Mouse (Mus musculus) C2C12 (cell line): ENCODE data around the gene Bcat2. TPM values are rescaled to one million over a fixed set of nuclear protein-coding genes. Genes with fewer than 3 reads are reported as not detected.
A peak's percentile ranks its signal among the peaks of the same experiment; 100 is the strongest.

Experiments used
- H3K27me3 ChIP-seq: one replicate; pipeline ENCODE4 v1.6.1; 2011; ENCODE audit not compliant: control insufficient read depth, insufficient read depth, insufficient read length
- H3K36me3 ChIP-seq: one replicate; pipeline ENCODE4 v1.6.1; 2011; ENCODE audit not compliant: control insufficient read depth, insufficient read depth
- H3K4me3 ChIP-seq: one replicate; pipeline ENCODE4 v1.5.1; 2011; ENCODE audit warnings: mild to moderate bottlenecking, control low read depth; ENCODE audit not compliant: poor library complexity, insufficient read depth, severe bottlenecking
- H3K79me2 ChIP-seq: one replicate; pipeline ENCODE4 v1.6.1; 2011; ENCODE audit not compliant: control insufficient read depth, insufficient read depth
- H3K79me3 ChIP-seq: one replicate; pipeline ENCODE4 v1.6.1; 2011; ENCODE audit warnings: low read depth, control low read depth
- H3ac ChIP-seq: one replicate; pipeline ENCODE3; 2011; ENCODE audit warnings: low read depth; ENCODE audit not compliant: control insufficient read depth, insufficient read length
- CEBPB ChIP-seq: IDR thresholded peaks from one replicate; pipeline ENCODE4 v1.6.1; 2011; ENCODE audit warnings: low read depth, mild to moderate bottlenecking, control low read depth, moderate library complexity
- CTCF ChIP-seq: IDR thresholded peaks from one replicate; pipeline ENCODE4 v1.5.1; 2011; ENCODE audit not compliant: control insufficient read depth, insufficient read depth, insufficient read length
- FOSL1 ChIP-seq: IDR thresholded peaks from one replicate; pipeline ENCODE4 v1.8.0; 2011; ENCODE audit warnings: mild to moderate bottlenecking, low read length; ENCODE audit not compliant: poor library complexity, insufficient read depth, severe bottlenecking
- MAX ChIP-seq: IDR thresholded peaks from one replicate; pipeline ENCODE4 v1.6.1; 2011; ENCODE audit warnings: mild to moderate bottlenecking, control low read depth
- MYOD1 ChIP-seq: IDR thresholded peaks from one replicate; pipeline ENCODE4 v1.6.1; 2011; ENCODE audit warnings: low read depth; ENCODE audit not compliant: control insufficient read depth, insufficient read length
- MYOG ChIP-seq: IDR thresholded peaks from one replicate; pipeline ENCODE4 v1.6.1; 2011; ENCODE audit not compliant: control insufficient read depth, insufficient read length; ENCODE audit errors: extremely low read depth
- USF1 ChIP-seq: IDR thresholded peaks from one replicate; pipeline ENCODE4 v1.6.1; 2011; ENCODE audit warnings: low read depth, mild to moderate bottlenecking, control low read depth, moderate library complexity
- long read RNA-seq, 2 experiments: library from polyadenylated mRNA; unstranded; transcript quantifications; one replicate each; pipeline ENCODE4 v2.0.0; 2019 to 2020
- polyA plus RNA-seq: library from polyadenylated mRNA; unstranded; fragments of >200 nt; fragmentation: generic; extraction: Trizol; gene quantifications from one replicate; pipeline ENCODE4 v1.2.1, GENCODE M21; 2012; ENCODE audit warnings: missing spikeins

Gene Bcat2
- 26.5 TPM for polyA plus RNA-seq
- long read RNA-seq, experiment 1, transcript Bcat2-201 (11 exons, 1,772 nt), result major isoform, 24 of 39 reads
- long read RNA-seq, experiment 1, partial matches to known transcripts, result 11 of 39 reads
- long read RNA-seq, experiment 1, other reads (novel, unspliced or antisense), result 3 of 39 reads
- long read RNA-seq, experiment 2, transcript Bcat2-201 (11 exons, 1,772 nt), result major isoform, 61 of 65 reads
- long read RNA-seq, experiment 2, partial matches to known transcripts, result 0 of 65 reads
- long read RNA-seq, experiment 2, other reads (novel, unspliced or antisense), result 4 of 65 reads

- no peaks in the 10 kb centered on the region for H3K27me3 ChIP-seq
- H3K4me3 ChIP-seq, result peak within 1 kb of the TSS; percentile 41
- no peaks in the 10 kb centered on the region for H3K79me3 ChIP-seq
- no peaks in the 10 kb centered on the region for H3K36me3 ChIP-seq
- peak within 1 kb of the TSS; percentile 38 for H3ac ChIP-seq
- TF ChIP-seq USF1, result no peak
- no peak for TF ChIP-seq CEBPB
- TF ChIP-seq CTCF, result no peak
- TF ChIP-seq MAX, result no peak
- no peak for TF ChIP-seq MYOG
- no peak for TF ChIP-seq FOSL1
- H3K79me2 ChIP-seq, result peaks cover 9% of the 10 kb centered on the region
Observed at GRCm38 (mm10) chr7:45570103-45570741, at the start of gene Bcat2. Gene Bcat2 (plus strand): TSS chr7:45570153.

- Histone ChIP-seq H3K4me3 (no peak overlapping the region), H3K27me3 (no peaks in the 10 kb centered on the region), H3K36me3 (peaks cover 21% of the 10 kb centered on the region), H3K79me2 (peaks cover 14% of the 10 kb centered on the region), H3K79me3 (peaks cover 13% of the 10 kb centered on the region), H3ac (no peak overlapping the region)
- TF ChIP-seq MYOG (no peak), MYOD1 (no peak), CTCF (no peak), FOSL1 (no peak), USF1 (no peak)
Observed at GRCm38 (mm10) chr7:45520605-45521004, 49.3 kb upstream of the Bcat2 start.

GRCm38 (mm10) chr7:45521728-45522184, 48.2 kb upstream of the Bcat2 start:
- H3K79me2 ChIP-seq, result peaks cover 19% of the 10 kb centered on the region
- peaks cover 14% of the 10 kb centered on the region for H3K79me3 ChIP-seq
- H3K27me3 ChIP-seq, result no peaks in the 10 kb centered on the region
- peaks cover 21% of the 10 kb centered on the region for H3K36me3 ChIP-seq
- peak overlapping the region; percentile 6 for H3K4me3 ChIP-seq
- TF ChIP-seq CEBPB (no peak), CTCF (no peak), MYOG (no peak), MYOD1 (no peak), USF1 (no peak), FOSL1 (no peak), MAX (no peak)
- no peak overlapping the region for H3ac ChIP-seq

GRCm38 (mm10) chr7:45522194-45522752, 47.7 kb upstream of the Bcat2 start:
- Histone ChIP-seq H3K79me2 (peaks cover 19% of the 10 kb centered on the region), H3K27me3 (no peaks in the 10 kb centered on the region), H3K4me3 (no peak overlapping the region), H3ac (no peak overlapping the region), H3K36me3 (peaks cover 21% of the 10 kb centered on the region), H3K79me3 (peaks cover 14% of the 10 kb centered on the region)
- no peak for TF ChIP-seq MAX
- no peak for TF ChIP-seq FOSL1
- TF ChIP-seq USF1, result no peak
- TF ChIP-seq MYOG, result no peak
- no peak for TF ChIP-seq MYOD1
- TF ChIP-seq CEBPB, result no peak
- TF ChIP-seq CTCF, result no peak

- peaks cover 19% of the 10 kb centered on the region for H3K79me2 ChIP-seq
- H3K27me3 ChIP-seq, result no peaks in the 10 kb centered on the region
- no peak overlapping the region for H3ac ChIP-seq
- TF ChIP-seq USF1, result no peak
- TF ChIP-seq MAX, result no peak
- no peak for TF ChIP-seq MYOG
- TF ChIP-seq FOSL1, result no peak
- TF ChIP-seq MYOD1, result no peak
- no peak for TF ChIP-seq CTCF
- no peak for TF ChIP-seq CEBPB
- H3K4me3 ChIP-seq, result no peak overlapping the region
- H3K36me3 ChIP-seq, result peaks cover 21% of the 10 kb centered on the region
- peaks cover 14% of the 10 kb centered on the region for H3K79me3 ChIP-seq
Observed at GRCm38 (mm10) chr7:45522957-45523676, 46.8 kb upstream of the Bcat2 start.
